8 mouse cellular contexts compared by ENCODE assay signal in genomic region chr5:145231893-145232411, GRCm38 (mm10). TPM values are rescaled to one million over a fixed set of nuclear protein-coding genes. Genes with fewer than 3 reads are reported as not detected.
DNase-seq lines count a peak whose midpoint lies in the region; ATAC-seq and TF ChIP-seq lines count a peak whose summit lies in the region.

No protein-coding gene starts in this region.

- DNase-seq in liver, adult 2 months (ENCODE audit: extremely low read depth, low read depth, low spot score): peak; percentile 24
- no peak for DNase-seq in liver
- DNase-seq in brain, adult 2 months (ENCODE audit: low read depth, low spot score): peak; percentile 10
- no peak for DNase-seq in liver, postnatal 0 days
- DNase-seq in ovary, postnatal 36 days (ENCODE audit: low spot score): no peak
- no peak for DNase-seq in kidney, adult 9 months
- no peak for DNase-seq in T-cell, adult 2 months (ENCODE audit: low spot score)

- no peaks in the 10 kb centered on the region for H3K27me3 ChIP-seq in liver, adult 2 months (ENCODE audit: control insufficient read depth, insufficient read depth, low read length)
- 0 out of 2 replicates have a peak, but pooled peaks cover 3% of the 10 kb centered on the region for H3K27me3 ChIP-seq in forebrain, embryonic 13.5 days
- no peaks in the 10 kb centered on the region for H3K27me3 ChIP-seq in liver, postnatal 0 days (ENCODE audit: insufficient read depth, low read length)

- H3K4me1 ChIP-seq in liver, adult 2 months (ENCODE audit: control insufficient read depth, insufficient read depth, low read length): peaks cover 9% of the 10 kb centered on the region
- peaks cover 18% of the 10 kb centered on the region for H3K4me1 ChIP-seq in forebrain, embryonic 13.5 days
- H3K4me1 ChIP-seq in liver, postnatal 0 days (ENCODE audit: insufficient read depth): peaks cover 5% of the 10 kb centered on the region

- H3K4me2 ChIP-seq in forebrain, embryonic 13.5 days: peak overlapping the region; percentile 90
- H3K4me2 ChIP-seq in liver, postnatal 0 days (ENCODE audit: low read depth, low read length): peak overlapping the region; percentile 82

- peak overlapping the region; percentile 87 for H3K27ac ChIP-seq in liver, adult 2 months (replicated peaks; ENCODE audit: insufficient read depth, low read depth, low read length)
- H3K27ac ChIP-seq in forebrain, embryonic 13.5 days: peak overlapping the region; percentile 82
- H3K27ac ChIP-seq in liver, postnatal 0 days (ENCODE audit: low read depth): peak overlapping the region; percentile 99

- H3K9ac ChIP-seq in liver, adult 2 months (ENCODE audit: low read depth, low read length): peak overlapping the region; percentile 93
- H3K9ac ChIP-seq in forebrain, embryonic 13.5 days: peak overlapping the region; percentile 97
- peak overlapping the region; percentile 99 for H3K9ac ChIP-seq in liver, postnatal 0 days (replicated peaks)

- no peak for TF ChIP-seq EP300 in liver, postnatal 0 days (IDR thresholded peaks at IDR 0.05; ENCODE audit: low read depth)

- ATAC-seq in forebrain, embryonic 13.5 days: peak; percentile 64
- peak; percentile 55 for ATAC-seq in liver, postnatal 0 days

- H3K36me3 ChIP-seq in liver, adult 2 months (ENCODE audit: control insufficient read depth, insufficient read depth, low read length): peaks cover 29% of the 10 kb centered on the region
- H3K36me3 ChIP-seq in forebrain, embryonic 13.5 days (ENCODE audit: poor library complexity, severe bottlenecking): peaks cover 34% of the 10 kb centered on the region
- H3K36me3 ChIP-seq in liver, postnatal 0 days (replicated peaks; ENCODE audit: insufficient read depth, low read length): peaks cover 33% of the 10 kb centered on the region

- TF ChIP-seq CTCF in liver, adult 2 months (IDR thresholded peaks at IDR 0.05; ENCODE audit: low read depth, low read length): no peak
- TF ChIP-seq CTCF in liver, postnatal 0 days (IDR thresholded peaks at IDR 0.05; ENCODE audit: low read depth): no peak

- no peaks in the 10 kb centered on the region for H3K9me3 ChIP-seq in forebrain, embryonic 13.5 days (replicated peaks)
- no peaks in the 10 kb centered on the region for H3K9me3 ChIP-seq in liver, postnatal 0 days (ENCODE audit: low read length)

- peak overlapping the region; percentile 98 for H3K4me3 ChIP-seq in liver, adult 2 months (ENCODE audit: insufficient read depth, low read depth, low read length)
- peak overlapping the region; percentile 97 for H3K4me3 ChIP-seq in forebrain, embryonic 13.5 days
- H3K4me3 ChIP-seq in liver, postnatal 0 days (ENCODE audit: low read depth, low read length): peak overlapping the region; percentile 99

- peaks cover 27% of the 10 kb centered on the region for H3K79me2 ChIP-seq in liver, adult 2 months (ENCODE audit: control insufficient read depth, insufficient read depth, low read length)

- no peak for TF ChIP-seq POLR2A in liver, adult 2 months (IDR thresholded peaks at IDR 0.05; ENCODE audit: extremely low read depth, insufficient read depth, low read length)

- under 1% methylated on average over 48 of the region's 49 CpGs for WGBS in liver, adult 2 months
- WGBS in forebrain, embryonic 13.5 days: under 1% methylated on average over 45 of the region's 49 CpGs
- under 1% methylated on average over 45 of the region's 49 CpGs for WGBS in liver, postnatal 0 days (ENCODE audit: insufficient replicate concordance)

RNA-seq across cellular contexts. Expression of gene Zfp655, which starts 0.4 kb away (rescaled TPM):
- total RNA-seq in liver, adult 2 months (2014; rRNA removed): 29.5 and 29.9 TPM in 2 replicates
- 11.4 and 11.8 TPM in 2 replicates for polyA plus RNA-seq in liver, adult 2 months (2012; rRNA removed)
- 38.2 and 39.5 TPM in 2 replicates for polyA plus RNA-seq in forebrain, embryonic 13.5 days (2015; fragmentation: Nextera tagmentation; extraction: Ambion mirVana)
- polyA plus RNA-seq in liver, postnatal 0 days (2015; fragmentation: Nextera tagmentation; extraction: Ambion mirVana): 25.4 and 27.4 TPM in 2 replicates

RNA-seq across cellular contexts. Expression of gene Zkscan5, which starts 27.6 kb away (rescaled TPM):
- 7.6 and 7.8 TPM in 2 replicates for total RNA-seq in liver, adult 2 months (2014; rRNA removed)
- polyA plus RNA-seq in liver, adult 2 months (2012; rRNA removed): 4.8 and 4.9 TPM in 2 replicates
- polyA plus RNA-seq in forebrain, embryonic 13.5 days (2015; fragmentation: Nextera tagmentation; extraction: Ambion mirVana): 16.6 and 18.0 TPM in 2 replicates
- polyA plus RNA-seq in liver, postnatal 0 days (2015; fragmentation: Nextera tagmentation; extraction: Ambion mirVana): 2.8 and 3.8 TPM in 2 replicates

RNA-seq across cellular contexts. Expression of gene Zkscan14, which starts 30.3 kb away (rescaled TPM):
- 6.8 and 8.5 TPM in 2 replicates for total RNA-seq in liver, adult 2 months (2014; rRNA removed)
- polyA plus RNA-seq in liver, adult 2 months (2012; rRNA removed): 1.8 and 2.1 TPM in 2 replicates
- polyA plus RNA-seq in forebrain, embryonic 13.5 days (2015; fragmentation: Nextera tagmentation; extraction: Ambion mirVana): 11.9 and 13.1 TPM in 2 replicates
- 5.0 and 5.5 TPM in 2 replicates for polyA plus RNA-seq in liver, postnatal 0 days (2015; fragmentation: Nextera tagmentation; extraction: Ambion mirVana)

RNA-seq across cellular contexts. Expression of gene Atp5j2, which starts 40.1 kb away (rescaled TPM):
- total RNA-seq in liver, adult 2 months (2014; rRNA removed): 331 and 332 TPM in 2 replicates
- polyA plus RNA-seq in liver, adult 2 months (2012; rRNA removed): 171 and 187 TPM in 2 replicates
- 672 and 745 TPM in 2 replicates for polyA plus RNA-seq in forebrain, embryonic 13.5 days (2015; fragmentation: Nextera tagmentation; extraction: Ambion mirVana)
- polyA plus RNA-seq in liver, postnatal 0 days (2015; fragmentation: Nextera tagmentation; extraction: Ambion mirVana): 411 and 425 TPM in 2 replicates

RNA-seq across cellular contexts. Expression of gene Zscan25, which starts 48.3 kb away (rescaled TPM):
- total RNA-seq in liver, adult 2 months (2014; rRNA removed): 3.0 and 3.5 TPM in 2 replicates
- 6.5 and 6.7 TPM in 2 replicates for polyA plus RNA-seq in liver, adult 2 months (2012; rRNA removed)
- 0.44 and 0.83 TPM in 2 replicates for polyA plus RNA-seq in forebrain, embryonic 13.5 days (2015; fragmentation: Nextera tagmentation; extraction: Ambion mirVana)
- polyA plus RNA-seq in liver, postnatal 0 days (2015; fragmentation: Nextera tagmentation; extraction: Ambion mirVana): 0.22 and 0.25 TPM in 2 replicates

Comparison
In these comparisons a context has a peak if more than half of its experiments do, and no peak if none do; other contexts are left out.
1. DNase-seq: peak in liver, adult 2 months (single experiment) and brain, adult 2 months (single experiment); none in liver (single experiment), liver, postnatal 0 days (single experiment), ovary, postnatal 36 days (single experiment), kidney, adult 9 months (single experiment) and T-cell, adult 2 months (single experiment).
2. Peak in every context shown above with its lines, with median percentiles within 50 percentile points of each other: H3K27ac ChIP-seq, H3K4me3 ChIP-seq and H3K9ac ChIP-seq.